Mouse (Mus musculus) kidney, embryonic 14.5 days (tissue): Measurements from ENCODE around the gene Tbrg1. TPM values are rescaled to one million over a fixed set of nuclear protein-coding genes. Genes with fewer than 3 reads are reported as not detected.

Source experiments
- ATAC-seq: fragments of 200-750 bp; cut with Nextera tagmentation; 2 replicates; pipeline ENCODE4 v1.8.0; 2017; ENCODE audit warnings: moderate number of reproducible peaks, mild to moderate bottlenecking, moderate TSS enrichment, moderate library complexity; ENCODE audit not compliant: low FRiP score, low TSS enrichment
- H3K27ac ChIP-seq: fragments of 300-500 bp; sonication (generic); 2 replicates; pipeline ENCODE4 v1.5.1; 2014; ENCODE audit warnings: low read depth, mild to moderate bottlenecking, low read length, moderate library complexity, mixed read lengths
- H3K27me3 ChIP-seq: fragments of 300-500 bp; sonication (generic); 2 replicates; pipeline ENCODE4 v1.6.1; 2014; ENCODE audit warnings: mild to moderate bottlenecking, low read length; ENCODE audit not compliant: control insufficient read depth, insufficient read depth
- H3K36me3 ChIP-seq: fragments of 300-500 bp; sonication (generic); 2 replicates; pipeline ENCODE4 v1.6.1; 2014; ENCODE audit warnings: low read length, mixed read lengths; ENCODE audit not compliant: control insufficient read depth, insufficient read depth
- H3K4me1 ChIP-seq: fragments of 300-500 bp; sonication (generic); 2 replicates; pipeline ENCODE4 v1.6.1; 2014; ENCODE audit warnings: low read length, mixed read lengths; ENCODE audit not compliant: control insufficient read depth, insufficient read depth
- H3K4me2 ChIP-seq: fragments of 300-500 bp; sonication (generic); replicated peaks from 2 replicates; pipeline ENCODE4 v1.6.1; 2014; ENCODE audit warnings: low read depth, mild to moderate bottlenecking, low read length
- H3K4me3 ChIP-seq: fragments of 300-500 bp; sonication (generic); 2 replicates; pipeline ENCODE4 v1.5.1; 2014; ENCODE audit warnings: mild to moderate bottlenecking, low read length
- H3K9ac ChIP-seq: fragments of 300-500 bp; sonication (generic); 2 replicates; pipeline ENCODE4 v1.6.1; 2014; ENCODE audit warnings: low read depth, mild to moderate bottlenecking, low read length, moderate library complexity
- H3K9me3 ChIP-seq: fragments of 300-500 bp; sonication (generic); 2 replicates; pipeline ENCODE4 v1.6.1; 2016; ENCODE audit warnings: low read length; ENCODE audit not compliant: control insufficient read depth
- WGBS: fragments of 180-500 bp; shearing (Covaris S2); extraction: QIAGEN DNeasy Blood & Tissue Kit; methylation state at CpG from one replicate; pipeline ENCODE4 v1.1.7; 2014; 5-methylcytosine and 5-hydroxymethylcytosine counted together
- polyA plus RNA-seq: library from polyadenylated mRNA; unstranded; fragments of >200 nt; fragmentation: Nextera tagmentation; extraction: Ambion mirVana; gene quantifications from 2 replicates; pipeline ENCODE4 v1.2.1, GENCODE M21; 2014

Gene Tbrg1
- polyA plus RNA-seq, 1 experiment from 2014 or later: 142 TPM

GRCm38 (mm10) chr9:37625641-37626040 lies 31.5 kb downstream of the Tbrg1 start:
- H3K9me3 ChIP-seq: no peaks in the 10 kb centered on the region
- no peak overlapping the region for H3K4me2 ChIP-seq
- no peaks in the 10 kb centered on the region for H3K27me3 ChIP-seq
- H3K36me3 ChIP-seq: no peaks in the 10 kb centered on the region
- no peak overlapping the region for H3K27ac ChIP-seq
- ATAC-seq: no peak
- H3K4me1 ChIP-seq: no peaks in the 10 kb centered on the region
- 27% methylated on average over 7 of the region's 7 CpGs for WGBS
- H3K4me3 ChIP-seq: no peak overlapping the region
- H3K9ac ChIP-seq: no peak overlapping the region

GRCm38 (mm10) chr9:37625129-37625528 lies 32.0 kb downstream of the Tbrg1 start:
- no peak overlapping the region for H3K4me3 ChIP-seq
- H3K36me3 ChIP-seq: no peaks in the 10 kb centered on the region
- H3K27ac ChIP-seq: no peak overlapping the region
- no peaks in the 10 kb centered on the region for H3K27me3 ChIP-seq
- no peak overlapping the region for H3K4me2 ChIP-seq
- ATAC-seq: no peak
- H3K9ac ChIP-seq: no peak overlapping the region
- H3K4me1 ChIP-seq: no peaks in the 10 kb centered on the region
- no peaks in the 10 kb centered on the region for H3K9me3 ChIP-seq
- WGBS: 44% methylated on average over 3 of the region's 3 CpGs

- no peaks in the 10 kb centered on the region for H3K9me3 ChIP-seq
- H3K27ac ChIP-seq: no peak overlapping the region
- H3K36me3 ChIP-seq: no peaks in the 10 kb centered on the region
- no peak for ATAC-seq
- H3K4me3 ChIP-seq: no peak overlapping the region
- H3K27me3 ChIP-seq: no peaks in the 10 kb centered on the region
- H3K4me2 ChIP-seq: no peak overlapping the region
- WGBS: 73% methylated on average over 1 of the region's 1 CpGs
- H3K4me1 ChIP-seq: no peaks in the 10 kb centered on the region
- no peak overlapping the region for H3K9ac ChIP-seq
Observed at GRCm38 (mm10) chr9:37624502-37624901, 32.6 kb downstream of the Tbrg1 start.

GRCm38 (mm10) chr9:37623981-37624380 lies 33.1 kb downstream of the Tbrg1 start:
- Histone ChIP-seq H3K36me3 (no peaks in the 10 kb centered on the region), H3K27me3 (no peaks in the 10 kb centered on the region), H3K9ac (no peak overlapping the region), H3K9me3 (no peaks in the 10 kb centered on the region), H3K4me3 (no peak overlapping the region), H3K27ac (no peak overlapping the region), H3K4me1 (no peaks in the 10 kb centered on the region), H3K4me2 (no peak overlapping the region)
- WGBS: 83% methylated on average over 3 of the region's 3 CpGs
- no peak for ATAC-seq

GRCm38 (mm10) chr9:37621290-37621689 lies 35.8 kb downstream of the Tbrg1 start:
- H3K9me3 ChIP-seq: no peaks in the 10 kb centered on the region
- H3K4me3 ChIP-seq: no peak overlapping the region
- no peak overlapping the region for H3K27ac ChIP-seq
- no peak overlapping the region for H3K4me2 ChIP-seq
- no peaks in the 10 kb centered on the region for H3K4me1 ChIP-seq
- peaks cover 4% of the 10 kb centered on the region; the same call in 1 of the 2 replicates for H3K27me3 ChIP-seq
- no peaks in the 10 kb centered on the region for H3K36me3 ChIP-seq
- ATAC-seq: no peak
- H3K9ac ChIP-seq: no peak overlapping the region
- 89% methylated on average over 6 of the region's 6 CpGs for WGBS

- no peaks in the 10 kb centered on the region for H3K36me3 ChIP-seq
- no peak for ATAC-seq
- 72% methylated on average over 2 of the region's 2 CpGs for WGBS
- H3K4me1 ChIP-seq: peaks cover 6% of the 10 kb centered on the region; the same call in 1 of the 2 replicates
- H3K4me2 ChIP-seq: no peak overlapping the region
- no peaks in the 10 kb centered on the region for H3K9me3 ChIP-seq
- peaks cover 4% of the 10 kb centered on the region; the same call in 1 of the 2 replicates for H3K27me3 ChIP-seq
- H3K4me3 ChIP-seq: no peak overlapping the region
- H3K27ac ChIP-seq: no peak overlapping the region
- H3K9ac ChIP-seq: no peak overlapping the region
Observed at GRCm38 (mm10) chr9:37616770-37617169, 40.3 kb downstream of the Tbrg1 start.

- no peaks in the 10 kb centered on the region for H3K9me3 ChIP-seq
- H3K4me1 ChIP-seq: peaks cover 6% of the 10 kb centered on the region; the same call in 1 of the 2 replicates
- no peaks in the 10 kb centered on the region for H3K36me3 ChIP-seq
- 72% methylated on average over 5 of the region's 5 CpGs for WGBS
- no peak overlapping the region for H3K9ac ChIP-seq
- no peak overlapping the region for H3K27ac ChIP-seq
- peaks cover 4% of the 10 kb centered on the region; the same call in 1 of the 2 replicates for H3K27me3 ChIP-seq
- no peak overlapping the region for H3K4me2 ChIP-seq
- H3K4me3 ChIP-seq: no peak overlapping the region
- no peak for ATAC-seq
Observed at GRCm38 (mm10) chr9:37615220-37615619, 41.9 kb downstream of the Tbrg1 start.

GRCm38 (mm10) chr9:37614316-37614715 lies 42.8 kb downstream of the Tbrg1 start:
- ATAC-seq: peak; percentile 3; the same call in 1 of the 2 replicates
- Histone ChIP-seq H3K27ac (no peak overlapping the region), H3K4me3 (no peak overlapping the region), H3K36me3 (no peaks in the 10 kb centered on the region), H3K9ac (no peak overlapping the region), H3K4me1 (peaks cover 6% of the 10 kb centered on the region; the same call in 1 of the 2 replicates), H3K27me3 (peaks cover 4% of the 10 kb centered on the region; the same call in 1 of the 2 replicates), H3K4me2 (peak overlapping the region; percentile 81; the same call in 1 of the 2 replicates), H3K9me3 (no peaks in the 10 kb centered on the region)

- Histone ChIP-seq H3K4me1 (peaks cover 6% of the 10 kb centered on the region; the same call in 1 of the 2 replicates), H3K9ac (peak overlapping the region; percentile 52; the same call in 1 of the 2 replicates)
Observed at GRCm38 (mm10) chr9:37613911-37614280, 43.2 kb downstream of the Tbrg1 start.

More at GRCm38 (mm10) chr9:37613911-37614280, 43.2 kb downstream of the Tbrg1 start:
- no peak; the same call in 1 of the 2 replicates for ATAC-seq
- Histone ChIP-seq H3K36me3 (no peaks in the 10 kb centered on the region), H3K9me3 (no peaks in the 10 kb centered on the region), H3K4me2 (peak overlapping the region; percentile 81), H3K4me3 (peak overlapping the region; percentile 72), H3K27me3 (peaks cover 4% of the 10 kb centered on the region; the same call in 1 of the 2 replicates), H3K27ac (no peak overlapping the region)
- WGBS: 22% methylated on average over 6 of the region's 6 CpGs
